Mouse (Mus musculus): ENCODE results near the gene Cpne1.

Gene Cpne1

DNA sequence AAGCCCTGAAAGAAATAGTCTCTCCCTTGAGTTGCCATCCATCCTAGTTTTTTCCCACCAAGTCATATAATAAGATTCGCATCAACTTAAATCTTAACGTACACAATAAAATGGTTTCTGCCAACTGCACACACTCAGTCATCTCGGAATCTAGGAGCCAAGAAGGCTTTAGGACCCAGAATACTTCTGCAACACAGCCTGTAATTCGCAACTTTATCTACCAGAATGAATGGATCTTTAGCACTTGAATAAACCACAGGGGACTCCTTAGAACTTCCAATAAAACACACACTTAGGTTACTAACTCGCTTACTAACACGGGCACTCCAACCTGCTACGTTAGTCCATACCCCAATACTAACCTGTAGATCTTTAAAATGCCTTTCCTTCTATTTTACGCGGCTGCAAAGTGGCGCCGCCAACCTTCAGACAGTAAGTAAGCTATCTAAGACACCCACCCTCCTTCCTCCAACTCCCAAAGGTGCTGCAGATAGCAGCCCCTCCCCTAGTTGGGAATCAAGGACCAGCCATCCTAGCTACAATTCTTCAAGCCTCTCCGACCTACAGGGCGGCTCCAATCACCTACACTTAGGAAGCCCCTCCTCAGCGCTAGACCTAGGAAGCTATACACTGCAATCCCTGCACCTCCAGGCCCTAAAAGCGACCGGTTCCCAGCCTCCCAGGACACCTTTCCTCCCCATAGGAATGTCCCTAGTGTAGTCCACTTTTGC lies 973 bp downstream of the Cpne1 start:
- ChIA-PET CTCF (interaction anchor here in 2 of 4 experiments (0.6 to 2.0 kb wide), 4 partner anchors 23 to 659 kb away, joined by 3 to 6 read pairs (median 4); no protein-coding TSS in a partner anchor), POLR2A (interaction anchor here in 3 of 4 experiments (0.5 to 4.8 kb wide), 62 partner anchors 9 to 727 kb away, joined by 3 to 37 read pairs (median 5); partner anchors contain the start of genes 6430550D23Rik (in 3 of the 3), Ergic3 (in 3 of the 3), Gm28036 (in 2 of the 3) and Nfs1 (in 2 of the 3))

DNA sequence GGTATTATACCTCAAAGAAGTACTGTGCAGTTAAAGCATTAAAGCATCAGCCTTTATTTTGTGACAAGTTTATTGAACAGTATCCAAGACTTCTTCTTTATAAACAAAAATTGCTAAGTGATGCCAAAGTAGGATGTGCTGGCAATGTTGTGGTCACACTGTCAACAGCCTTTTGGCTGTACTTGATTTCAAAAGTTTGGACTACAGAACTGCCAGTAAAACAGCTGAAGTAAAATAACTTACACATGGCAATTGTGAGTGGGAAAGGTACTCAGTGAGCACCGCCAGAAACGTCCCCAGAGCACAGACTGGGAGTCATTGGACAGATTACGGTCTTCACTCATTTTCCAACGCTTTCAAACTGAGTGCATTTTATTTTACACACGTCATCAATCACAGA lies 19.8 kb downstream of the Cpne1 start:
- POLR2A ChIA-PET = interaction anchor here in 2 of 4 experiments (1.1 to 7.3 kb wide), 10 partner anchors 9 to 166 kb away, joined by 3 to 68 read pairs (median 4); partner anchors contain the start of genes Cpne1 (in 1 of the 2) and Rbm12 (in 1 of the 2)
- CTCF ChIA-PET = no interaction called here

DNA sequence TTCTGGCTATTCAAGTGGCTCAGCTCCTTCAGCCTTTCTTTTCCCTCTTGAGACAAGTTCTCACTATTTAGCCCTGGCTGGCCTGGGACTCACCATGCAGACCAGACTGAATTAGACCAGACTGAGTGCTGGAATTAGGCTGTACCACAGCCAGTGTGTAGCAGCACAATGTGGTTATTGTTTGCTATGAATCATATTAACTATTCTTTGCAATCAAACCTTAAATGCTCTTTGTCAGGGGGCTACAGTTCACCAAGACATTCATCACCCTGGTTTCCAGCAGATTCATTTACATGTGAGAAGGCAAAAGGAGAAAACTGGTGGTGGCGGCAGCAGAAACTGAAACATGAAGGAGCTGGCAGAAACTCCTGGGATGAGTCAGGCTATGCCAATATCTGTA lies 22.0 kb downstream of the Cpne1 start:
- CTCF ChIA-PET = no interaction called here
- POLR2A ChIA-PET = interaction anchor here in 2 of 4 experiments (0.6 to 3.6 kb wide), 9 partner anchors 10 to 134 kb away, joined by 3 to 22 read pairs (median 6); partner anchors contain the start of genes Cpne1 (in 2 of the 2), Rbm12 (in 2 of the 2), Cep250 (in 1 of the 2) and Spag4 (in 1 of the 2)

DNA sequence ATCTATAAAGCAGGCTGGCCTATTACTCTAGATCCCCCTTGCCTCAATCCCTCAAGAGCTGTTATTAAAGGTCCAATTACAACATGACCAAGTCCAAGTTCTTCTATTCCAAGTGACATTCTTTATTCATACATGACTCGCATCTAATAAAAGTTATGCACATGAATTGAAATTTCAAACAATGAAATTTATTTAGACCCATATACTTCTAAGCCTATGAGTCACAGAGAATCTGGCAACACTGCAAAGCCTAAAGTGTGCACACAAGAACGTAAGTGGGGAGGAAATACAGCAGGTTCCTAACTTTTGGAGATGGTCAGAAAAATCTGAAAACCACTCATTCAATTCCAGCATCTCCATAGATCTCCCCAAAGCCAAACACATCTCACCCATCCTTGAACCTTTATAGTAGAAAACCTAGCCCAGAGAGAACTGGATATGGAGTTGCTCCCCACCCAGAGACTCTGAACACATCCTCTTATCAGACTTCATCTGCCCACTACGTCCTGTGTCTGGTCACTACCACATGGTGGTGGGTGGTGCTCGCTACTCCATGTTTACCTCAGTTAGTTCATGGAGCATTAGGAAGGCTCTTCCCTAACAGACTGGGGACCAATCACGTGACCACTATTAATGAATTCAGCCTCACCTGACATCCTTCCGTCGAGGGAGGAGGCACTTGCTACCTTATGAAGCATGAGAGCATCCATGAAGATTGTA lies 24.2 kb downstream of the Cpne1 start:
- ChIA-PET CTCF (no interaction called here), POLR2A (interaction anchor here in 2 of 4 experiments (0.6 to 4.5 kb wide), 8 partner anchors 9 to 307 kb away, joined by 3 to 20 read pairs (median 4); partner anchors contain the start of gene Spag4 (in 1 of the 2))

DNA sequence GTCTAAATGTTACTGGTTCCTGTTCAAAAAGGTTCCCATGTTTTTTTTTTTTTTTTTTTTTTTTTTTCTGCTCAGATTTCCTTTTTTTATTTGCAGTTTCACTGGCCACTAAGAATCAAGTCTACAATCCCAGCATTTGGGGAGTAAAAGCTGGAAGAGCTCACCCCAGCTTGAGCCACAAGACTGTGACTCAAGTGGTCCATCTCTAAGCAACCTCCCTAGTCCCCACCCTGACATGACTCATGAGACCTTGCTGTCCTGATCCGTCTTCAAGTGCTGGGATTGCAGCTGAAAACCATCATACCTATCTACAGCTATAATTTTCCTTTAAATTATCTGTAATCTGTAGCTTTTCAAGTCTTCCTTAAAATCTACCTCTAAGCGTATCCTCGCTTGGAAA lies 27.2 kb downstream of the Cpne1 start:
- CTCF ChIA-PET = interaction anchor here in 1 of 4 experiments (0.7 kb wide), 1 partner anchor 171 kb away, joined by 3 read pairs; no protein-coding TSS in a partner anchor
- POLR2A ChIA-PET = interaction anchor here in 3 of 4 experiments (0.6 to 4.5 kb wide), 12 partner anchors 9 to 682 kb away, joined by 3 to 20 read pairs (median 4); partner anchors contain the start of genes Cpne1 (in 2 of the 3), Rbm12 (in 2 of the 3) and Spag4 (in 1 of the 3)

DNA sequence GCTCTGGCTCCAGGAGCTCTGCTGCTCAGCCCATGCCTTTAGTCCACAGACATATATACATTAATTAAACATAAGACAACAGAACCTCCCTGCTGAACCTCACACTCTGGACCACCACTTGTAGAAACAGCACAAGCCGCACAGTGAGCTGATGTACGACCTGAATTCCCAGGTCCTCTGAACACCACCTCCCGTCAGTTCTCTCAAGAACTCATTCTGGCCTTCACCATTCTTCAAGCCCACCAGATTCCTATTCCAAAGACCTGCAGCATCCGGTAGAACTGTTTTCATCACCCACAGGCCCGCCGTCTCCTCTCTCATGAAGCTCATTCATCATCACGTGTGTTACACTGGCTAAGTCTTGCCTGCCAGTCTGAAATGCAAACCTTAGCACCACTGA lies 31.4 kb downstream of the Cpne1 start:
- POLR2A ChIA-PET = interaction anchor here (0.6 to 7.2 kb wide), 8 partner anchors 9 to 326 kb away, joined by 3 to 68 read pairs (median 6); partner anchors contain the start of gene Spag4 (in 2 of the 4)
- CTCF ChIA-PET = interaction anchor here in 1 of 4 experiments (1.2 kb wide), 1 partner anchor 63 kb away, joined by 4 read pairs; no protein-coding TSS in a partner anchor

DNA sequence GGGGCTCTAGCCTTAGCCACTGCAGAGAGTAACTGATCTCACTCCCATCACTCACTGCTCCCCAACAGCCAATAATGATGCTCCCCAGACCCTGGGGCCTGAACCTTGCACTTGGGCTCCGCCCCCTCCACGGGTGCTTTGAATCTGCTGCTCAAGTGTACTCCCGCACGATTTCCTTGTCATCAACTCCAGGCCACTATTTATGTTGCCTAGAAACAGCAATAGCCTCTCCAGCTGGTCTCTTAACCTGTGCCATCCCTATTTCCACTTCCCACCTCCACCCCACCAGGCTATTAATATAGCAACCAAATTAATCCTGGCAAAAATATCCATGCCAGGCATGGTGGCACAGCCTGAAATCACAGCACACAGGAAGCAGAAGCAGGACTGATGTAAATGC lies 32.1 kb downstream of the Cpne1 start:
- POLR2A ChIA-PET = interaction anchor here in 3 of 4 experiments (0.7 to 7.2 kb wide), 12 partner anchors 9 to 74 kb away, joined by 3 to 68 read pairs (median 5); partner anchors contain the start of genes Cpne1 (in 1 of the 3), Rbm12 (in 1 of the 3) and Spag4 (in 1 of the 3)
- CTCF ChIA-PET = no interaction called here

DNA sequence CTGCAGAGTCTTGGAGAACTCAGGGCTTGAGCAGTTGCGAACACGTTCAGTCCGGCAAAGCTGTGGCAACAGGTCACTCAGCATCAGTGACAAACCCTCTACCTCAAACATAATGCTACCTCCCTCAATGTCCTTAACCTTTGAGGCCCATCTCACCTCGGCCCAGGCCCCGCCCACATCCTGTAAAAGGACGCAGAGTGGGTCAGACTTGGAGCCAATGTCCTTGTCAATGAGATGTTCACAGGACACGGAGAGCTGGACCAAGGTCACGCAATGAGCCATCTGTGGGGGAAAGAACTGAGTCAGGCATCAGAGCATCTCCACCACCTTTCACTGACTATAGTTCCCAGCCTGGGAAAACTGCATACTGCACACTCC lies 32.6 kb downstream of the Cpne1 start:
- CTCF ChIA-PET = interaction anchor here in 1 of 4 experiments (0.6 kb wide), 1 partner anchor 55 kb away, joined by 3 read pairs; no protein-coding TSS in a partner anchor
- POLR2A ChIA-PET = interaction anchor here in 3 of 4 experiments (0.5 to 7.2 kb wide), 15 partner anchors 8 to 73 kb away, joined by 3 to 68 read pairs (median 4); partner anchors contain the start of genes Cpne1 (in 1 of the 3), Rbm12 (in 1 of the 3) and Spag4 (in 1 of the 3)

DNA sequence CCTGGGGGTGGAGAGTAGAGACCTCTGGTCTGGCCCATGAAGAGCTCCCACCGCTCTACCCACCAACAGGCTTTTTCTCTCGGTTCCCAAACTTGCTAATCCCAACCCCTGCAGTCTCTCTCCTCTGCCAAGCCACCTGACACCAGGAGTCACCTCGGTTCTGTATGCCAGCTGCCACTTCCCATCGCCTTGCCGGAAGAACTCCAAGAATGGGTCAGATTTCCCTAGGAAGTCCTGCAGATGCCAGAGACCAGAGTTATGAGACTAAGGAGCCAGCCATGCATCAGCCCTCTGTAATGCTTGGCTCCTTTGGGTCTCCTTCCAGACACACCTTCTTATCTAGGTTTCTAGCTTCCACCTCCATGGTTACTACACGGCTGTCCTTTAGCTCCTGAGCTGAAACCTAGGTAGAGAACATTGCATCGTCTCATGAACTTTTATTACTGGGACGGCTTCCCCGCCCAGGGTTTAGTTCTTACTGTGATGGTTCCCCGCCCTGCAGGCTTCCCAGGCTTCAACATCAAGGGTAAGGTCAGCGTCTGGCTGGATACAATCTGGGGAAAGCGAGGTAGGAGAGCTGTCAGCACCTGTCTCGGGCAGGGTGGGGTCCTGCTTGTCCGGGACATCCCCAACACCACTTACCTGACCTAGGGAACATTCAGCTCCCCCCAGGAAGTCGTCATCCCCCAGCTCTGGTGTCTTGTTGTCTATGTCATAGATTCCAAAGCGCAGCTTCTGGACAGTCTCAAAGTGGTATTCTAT lies 33.2 kb downstream of the Cpne1 start:
- ChIA-PET POLR2A (interaction anchor here in 3 of 4 experiments (0.5 to 7.2 kb wide), 13 partner anchors 8 to 73 kb away, joined by 3 to 68 read pairs (median 3); partner anchors contain the start of genes Cpne1 (in 1 of the 3), Rbm12 (in 1 of the 3) and Spag4 (in 1 of the 3)), CTCF (interaction anchor here in 2 of 4 experiments (0.6 kb wide), 2 partner anchors 54 to 56 kb away, joined by 3 to 7 read pairs; no protein-coding TSS in a partner anchor)

DNA sequence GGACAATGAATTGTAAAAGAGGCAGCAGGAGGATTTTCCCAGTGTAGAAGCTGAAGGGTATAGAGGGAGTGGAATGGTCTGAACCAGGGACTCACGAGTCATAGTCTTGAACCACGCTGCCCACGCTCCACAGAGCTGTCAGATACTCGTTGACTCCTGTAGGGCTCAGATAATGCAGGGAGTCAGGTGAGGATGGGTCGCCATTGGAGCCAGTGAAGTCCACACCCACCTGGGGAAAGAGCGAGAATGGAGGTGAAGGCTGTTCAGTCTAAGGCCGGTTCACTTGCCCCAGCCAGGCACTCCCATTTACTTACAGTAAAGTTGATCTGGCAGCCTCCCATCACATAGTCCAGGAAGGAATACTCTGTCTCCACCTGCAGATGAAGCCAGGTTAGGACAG lies 34.3 kb downstream of the Cpne1 start:
- ChIA-PET POLR2A (interaction anchor here in 1 of 4 experiments (0.8 to 7.2 kb wide), 3 partner anchors 10 to 17 kb away, joined by 3 to 68 read pairs (median 5); partner anchors contain the start of gene Spag4), CTCF (no interaction called here)

DNA sequence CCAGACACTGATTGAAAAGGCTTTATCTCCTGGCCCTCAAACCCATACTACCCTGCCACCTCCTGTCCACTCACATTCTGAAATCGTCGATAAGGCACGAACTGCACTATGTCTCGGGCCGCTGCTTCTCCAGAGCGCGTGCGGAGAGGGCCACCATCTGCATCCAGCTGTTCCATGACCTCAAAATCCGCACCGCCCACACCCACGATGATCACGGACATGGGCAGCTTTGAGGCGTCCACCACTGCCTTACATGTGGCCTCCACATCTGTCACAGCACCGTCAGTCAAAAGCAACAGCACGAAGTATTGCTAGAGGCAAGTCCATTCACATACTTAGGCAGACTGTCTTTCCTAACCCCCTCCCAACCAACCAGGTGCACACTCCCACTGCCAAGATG lies 38.0 kb downstream of the Cpne1 start:
- CTCF ChIA-PET = no interaction called here
- POLR2A ChIA-PET = interaction anchor here in 2 of 4 experiments (0.6 to 1.3 kb wide), 3 partner anchors 18 to 797 kb away, joined by 3 read pairs; no protein-coding TSS in a partner anchor

DNA sequence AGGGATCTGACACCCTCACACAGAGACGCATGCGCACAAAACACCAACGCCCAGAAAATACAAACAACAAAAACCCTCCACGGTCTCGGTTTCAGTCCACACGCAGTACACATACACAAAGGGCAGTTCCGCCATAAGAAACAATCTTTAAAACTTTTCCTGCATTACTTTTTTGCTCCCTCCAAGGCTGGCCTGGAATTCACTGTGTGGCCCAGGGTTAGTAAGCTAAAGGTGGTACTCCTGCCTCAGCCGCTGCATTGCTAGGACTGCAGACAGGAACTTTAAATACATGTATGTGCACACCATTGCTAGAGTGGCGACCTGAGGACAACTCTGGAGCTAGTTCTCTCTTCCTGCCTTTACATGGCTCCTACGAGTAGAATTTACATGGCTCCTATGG lies 40.5 kb downstream of the Cpne1 start:
- ChIA-PET CTCF (no interaction called here), POLR2A (interaction anchor here in 2 of 4 experiments (0.6 to 2.6 kb wide), 13 partner anchors 8 to 690 kb away, joined by 3 to 12 read pairs (median 4); partner anchors contain the start of gene Trpc4ap (in 1 of the 2))

DNA sequence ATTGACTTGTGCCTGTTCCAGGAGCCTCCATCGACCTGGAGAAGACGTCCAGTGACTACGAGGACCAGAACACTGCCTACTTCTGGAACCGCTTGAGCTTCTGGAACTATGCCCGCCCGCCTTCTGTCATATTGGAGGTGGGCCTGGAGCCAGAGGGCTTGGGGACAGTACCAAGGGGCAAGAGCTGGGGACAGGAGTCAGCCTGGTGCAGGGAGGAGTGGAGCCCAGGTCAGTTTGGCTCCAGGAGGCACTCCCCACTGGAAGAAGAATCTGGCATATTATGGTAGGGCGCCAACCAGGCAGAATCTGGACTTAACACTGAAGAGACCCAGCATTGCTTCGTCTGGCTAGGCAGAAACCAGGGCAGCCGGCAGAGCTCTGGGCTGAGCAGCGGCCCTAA lies 43.8 kb downstream of the Cpne1 start:
- POLR2A ChIA-PET = interaction anchor here in 2 of 4 experiments (0.7 to 1.7 kb wide), 8 partner anchors 9 to 339 kb away, joined by 3 to 5 read pairs (median 3); partner anchors contain the start of genes Cpne1 (in 1 of the 2), Rbm12 (in 1 of the 2) and Romo1 (in 1 of the 2)
- CTCF ChIA-PET = interaction anchor here in 1 of 4 experiments (0.6 kb wide), 1 partner anchor 265 kb away, joined by 3 read pairs; no protein-coding TSS in a partner anchor

DNA sequence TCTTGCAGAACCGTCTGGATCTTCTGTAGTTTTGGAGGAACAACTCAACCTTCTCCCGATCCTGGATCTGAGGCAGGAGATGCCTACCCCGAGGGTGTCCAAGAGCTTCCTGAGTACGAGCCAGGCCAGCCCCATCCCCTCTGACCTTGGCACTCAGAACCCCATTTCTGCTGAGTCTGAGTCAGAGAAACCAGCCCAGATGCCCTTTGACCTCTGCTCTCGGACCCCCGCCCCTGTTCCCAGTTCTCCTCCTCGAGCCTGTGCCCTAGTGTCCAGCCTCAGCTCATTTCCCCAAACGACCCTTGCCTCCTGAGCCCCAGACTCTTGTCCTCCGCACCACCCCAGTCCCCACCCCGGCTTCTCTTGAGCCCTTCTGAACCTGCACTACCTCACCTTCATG lies 45.6 kb downstream of the Cpne1 start:
- CTCF ChIA-PET = interaction anchor here in 2 of 4 experiments (0.5 to 0.9 kb wide), 3 partner anchors 10 to 217 kb away, joined by 3 to 7 read pairs (median 3); no protein-coding TSS in a partner anchor
- POLR2A ChIA-PET = interaction anchor here in 3 of 4 experiments (0.7 to 2.6 kb wide), 25 partner anchors 10 to 110 kb away, joined by 3 to 11 read pairs (median 4); partner anchors contain the start of genes Cep250 (in 2 of the 3), Cpne1 (in 2 of the 3), Rbm12 (in 2 of the 3) and 6430550D23Rik (in 1 of the 3)

DNA sequence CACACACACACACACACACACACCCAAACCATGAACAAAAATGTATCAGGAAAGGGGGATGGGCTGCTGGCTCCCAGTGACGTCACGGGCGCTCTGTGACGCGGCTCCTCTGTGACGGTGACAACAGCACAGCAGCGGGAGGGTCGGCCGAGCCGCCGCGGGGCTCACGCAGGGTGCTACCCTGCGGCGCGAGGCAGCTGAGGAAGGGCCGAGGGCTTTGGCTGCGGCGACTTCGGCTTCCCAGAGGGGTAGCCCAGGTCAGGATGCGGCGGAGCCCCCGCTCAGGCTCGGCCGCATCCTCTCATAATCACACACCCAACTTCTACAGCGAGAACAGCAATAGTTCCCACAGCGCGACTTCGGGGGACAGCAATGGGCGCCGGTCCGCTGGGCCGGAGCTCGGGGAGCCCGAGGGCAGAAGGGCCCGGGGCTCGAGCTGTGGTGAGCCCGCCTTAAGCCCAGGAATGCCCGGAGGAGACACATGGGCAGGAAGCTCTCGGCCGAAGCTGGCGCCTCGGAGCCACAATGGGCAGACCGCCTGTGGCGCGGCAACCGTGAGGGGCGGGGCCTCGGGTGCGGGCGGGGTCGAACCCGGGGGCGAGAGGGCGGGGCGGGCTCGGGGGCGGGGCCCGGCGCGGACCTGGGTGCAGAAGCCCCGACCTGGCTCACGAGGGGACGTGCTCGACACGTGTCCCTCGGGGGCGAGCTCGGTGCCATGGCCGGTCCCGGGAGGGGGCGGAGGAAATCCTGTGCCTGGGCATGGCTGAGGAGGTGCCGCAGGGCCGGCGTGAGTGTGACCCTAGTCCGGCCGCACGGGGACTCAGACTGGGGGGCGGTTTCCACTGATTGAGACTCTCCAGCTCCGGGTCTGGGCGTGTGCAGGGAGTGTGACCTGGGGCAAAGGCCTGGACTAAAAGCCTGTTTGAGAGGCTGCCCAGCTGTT lies 46.4 kb downstream of the Cpne1 start, which contains the start of gene Spag4:
TSS of gene Spag4 (plus strand) at position 77 of the 943 bp plus-strand sequence.
- CTCF ChIA-PET = interaction anchor here in 3 of 4 experiments (0.5 to 0.9 kb wide), 4 partner anchors 61 to 1765 kb away, joined by 3 to 7 read pairs (median 3); no protein-coding TSS in a partner anchor
- POLR2A ChIA-PET = interaction anchor here (0.5 to 2.6 kb wide), 38 partner anchors 10 to 156 kb away, joined by 3 to 11 read pairs (median 4); partner anchors contain the start of genes 6430550D23Rik (in 3 of the 4), Ergic3 (in 3 of the 4), Cep250 (in 2 of the 4) and Cpne1 (in 2 of the 4)

DNA sequence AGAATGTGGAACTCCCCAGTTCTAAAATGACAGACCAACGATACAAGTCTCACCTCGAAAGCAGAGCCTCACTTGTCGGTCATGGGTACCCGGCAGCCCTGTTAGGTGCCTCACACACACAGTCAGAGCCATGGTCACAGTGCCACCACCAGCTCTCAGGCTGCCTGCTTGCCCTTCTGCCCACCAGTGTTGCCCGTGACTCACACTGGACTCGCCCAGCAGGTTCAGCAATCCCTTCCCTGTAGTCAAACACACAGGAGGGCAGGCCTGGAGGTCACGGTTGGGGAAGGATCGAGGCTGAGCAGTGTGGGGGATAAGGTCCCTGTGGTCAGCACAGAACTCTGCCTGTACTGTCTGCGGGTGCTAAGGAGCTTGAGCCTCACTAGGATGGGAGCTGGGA lies 58.9 kb downstream of the Cpne1 start, which contains the start of gene Fer1l4:
TSS of gene Fer1l4 (minus strand) at position 132 of the 400 bp plus-strand sequence.
- POLR2A ChIA-PET = interaction anchor here in 3 of 4 experiments (0.6 to 1.2 kb wide), 4 partner anchors 10 to 52 kb away, joined by 3 to 7 read pairs (median 4); no protein-coding TSS in a partner anchor
- CTCF ChIA-PET = no interaction called here
